Mouse (Mus musculus) thymus, postnatal 4 days (tissue): Measurements from ENCODE around the gene Tm4sf20.

Experiments
- DNase-seq: peaks from one replicate; pipeline ENCODE4 v3.0.0; 2021

Gene Tm4sf20

GRCm38 (mm10) chr1:82775293-82775692 is 7.0 kb upstream of the Tm4sf20 start:
- no peak for DNase-seq

GRCm38 (mm10) chr1:82773208-82773607 is 4.9 kb upstream of the Tm4sf20 start:
- DNase-seq = no peak

- DNase-seq = no peak
These were observed 4.2 kb upstream of the Tm4sf20 start for GRCm38 (mm10) chr1:82772428-82772827.

- DNase-seq = no peak
These were observed 2.8 kb upstream of the Tm4sf20 start, which contains the start of gene Gm47791 for GRCm38 (mm10) chr1:82771022-82771586. Gm47791 (minus strand) TSS chr1:82771243.

- no peak for DNase-seq
These were observed 1.6 kb downstream of the Tm4sf20 start for GRCm38 (mm10) chr1:82766641-82767040.

- no peak for DNase-seq
These were observed 2.0 kb downstream of the Tm4sf20 start for GRCm38 (mm10) chr1:82766227-82766626.

GRCm38 (mm10) chr1:82762274-82762673 is 6.0 kb downstream of the Tm4sf20 start:
- no peak for DNase-seq

- no peak for DNase-seq
These were observed 6.6 kb downstream of the Tm4sf20 start for GRCm38 (mm10) chr1:82761454-82762169.

GRCm38 (mm10) chr1:82759520-82759919 is 8.7 kb downstream of the Tm4sf20 start:
- peak; percentile 40 for DNase-seq

GRCm38 (mm10) chr1:82747714-82748452 is 20.4 kb downstream of the Tm4sf20 start:
- DNase-seq = no peak

GRCm38 (mm10) chr1:82746408-82746807 is 21.9 kb downstream of the Tm4sf20 start:
- DNase-seq = no peak

GRCm38 (mm10) chr1:82743962-82744361 is 24.3 kb downstream of the Tm4sf20 start:
- no peak for DNase-seq

GRCm38 (mm10) chr1:82741539-82741938 is 26.7 kb downstream of the Tm4sf20 start:
- DNase-seq = no peak

GRCm38 (mm10) chr1:82738066-82738465 is 30.2 kb downstream of the Tm4sf20 start:
- DNase-seq = no peak

- no peak for DNase-seq
These were observed 34.9 kb downstream of the Tm4sf20 start for GRCm38 (mm10) chr1:82733357-82733756.

- no peak for DNase-seq
These were observed 41.8 kb downstream of the Tm4sf20 start for GRCm38 (mm10) chr1:82726482-82726881.

- no peak for DNase-seq
These were observed 42.4 kb downstream of the Tm4sf20 start for GRCm38 (mm10) chr1:82725875-82726185.

- peak; percentile 37 for DNase-seq
These were observed 43.0 kb downstream of the Tm4sf20 start for GRCm38 (mm10) chr1:82725026-82725874.

GRCm38 (mm10) chr1:82724339-82725025 is 43.8 kb downstream of the Tm4sf20 start, which contains the start of gene Mff:
Mff (plus strand) TSS chr1:82724890.
- peak; percentile 93 for DNase-seq

GRCm38 (mm10) chr1:82717816-82718512 is 50.3 kb downstream of the Tm4sf20 start:
- DNase-seq = no peak
